Mouse (Mus musculus): ENCODE results near the gene Btg4. TPM values are rescaled to one million over a fixed set of nuclear protein-coding genes. Genes with fewer than 3 reads are reported as not detected.

Gene Btg4
- polyA plus RNA-seq, 1 experiment from 2014 or later: not detected

DNA sequence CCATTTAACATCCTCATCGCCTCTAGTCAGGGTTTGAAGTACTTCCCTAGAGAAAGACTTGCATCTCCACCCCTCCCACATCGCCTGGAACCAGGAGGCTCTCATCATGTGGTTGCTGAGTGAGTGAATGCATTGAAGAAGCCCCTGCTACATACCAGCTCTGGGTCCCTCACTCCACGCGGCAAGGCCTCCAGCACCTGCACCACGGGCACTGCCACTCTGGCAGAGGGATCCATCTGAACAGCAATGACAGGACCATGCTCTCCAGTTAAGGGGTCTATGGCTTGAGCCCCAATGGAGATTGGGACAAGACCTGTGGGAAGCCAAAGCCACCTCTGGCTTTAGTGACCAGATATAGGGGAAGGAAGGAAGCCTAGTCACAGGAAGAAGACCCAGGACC is 86.6 kb downstream of the Btg4 start:
- no peak overlapping the region for H3K27ac ChIP-seq
- H3K27me3 ChIP-seq (ENCODE audit: poor library complexity, severe bottlenecking): peaks cover 15% of the 10 kb centered on the region; the same call in 1 of the 2 replicates
- no peak overlapping the region for H3K4me3 ChIP-seq
- no peak for DNase-seq (ENCODE audit: extremely low spot score, low spot score)
- no peaks in the 10 kb centered on the region for H3K9me3 ChIP-seq
- WGBS: 90% methylated on average over 5 of the region's 5 CpGs
- H3K36me3 ChIP-seq (replicated peaks): no peaks in the 10 kb centered on the region
- peaks cover 17% of the 10 kb centered on the region for H3K4me1 ChIP-seq

DNA sequence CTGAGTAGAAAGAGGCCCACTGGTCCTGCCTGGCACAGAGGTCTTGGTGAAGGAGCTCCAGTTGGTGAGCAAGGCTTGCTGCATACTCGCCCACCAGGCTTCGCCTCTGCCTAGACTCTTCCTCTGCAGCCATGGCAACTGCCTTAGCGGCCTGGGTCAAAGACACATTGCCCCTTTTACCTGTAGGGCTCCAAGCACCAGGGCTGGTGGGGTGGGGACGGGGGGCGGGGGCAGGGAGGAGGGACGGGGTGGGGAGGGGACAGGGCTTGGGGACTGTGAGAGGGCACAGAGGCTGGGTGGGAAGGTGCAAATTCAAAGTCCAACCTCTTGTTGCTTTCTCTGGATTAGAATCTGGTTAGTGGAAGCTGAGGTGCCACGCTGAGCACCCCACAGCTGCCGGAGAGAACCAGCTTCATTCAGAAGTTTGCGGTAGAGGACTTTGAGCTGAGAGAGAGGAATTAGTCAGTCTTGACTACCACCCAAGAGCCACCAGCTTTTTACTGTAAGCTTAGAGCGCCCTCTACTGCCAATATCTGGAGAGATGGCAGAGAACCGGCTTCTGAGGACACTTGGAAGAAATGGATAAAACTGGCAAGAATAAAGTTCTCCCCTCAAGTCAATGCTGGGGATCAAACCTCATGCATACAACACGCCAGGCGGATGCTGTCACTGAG is 91.5 kb downstream of the Btg4 start:
- DNase-seq (ENCODE audit: extremely low spot score, low spot score): peak; percentile 66
- H3K27ac ChIP-seq: peak overlapping the region; percentile 35; the same call in 1 of the 2 replicates
- peaks cover 17% of the 10 kb centered on the region for H3K4me1 ChIP-seq
- H3K4me3 ChIP-seq: peak overlapping the region; percentile 27; the same call in 1 of the 2 replicates
- H3K9me3 ChIP-seq: no peaks in the 10 kb centered on the region
- H3K36me3 ChIP-seq (replicated peaks): no peaks in the 10 kb centered on the region
- H3K27me3 ChIP-seq (ENCODE audit: poor library complexity, severe bottlenecking): peaks cover 15% of the 10 kb centered on the region; the same call in 1 of the 2 replicates
- 21% methylated on average over 13 of the region's 13 CpGs for WGBS

DNA sequence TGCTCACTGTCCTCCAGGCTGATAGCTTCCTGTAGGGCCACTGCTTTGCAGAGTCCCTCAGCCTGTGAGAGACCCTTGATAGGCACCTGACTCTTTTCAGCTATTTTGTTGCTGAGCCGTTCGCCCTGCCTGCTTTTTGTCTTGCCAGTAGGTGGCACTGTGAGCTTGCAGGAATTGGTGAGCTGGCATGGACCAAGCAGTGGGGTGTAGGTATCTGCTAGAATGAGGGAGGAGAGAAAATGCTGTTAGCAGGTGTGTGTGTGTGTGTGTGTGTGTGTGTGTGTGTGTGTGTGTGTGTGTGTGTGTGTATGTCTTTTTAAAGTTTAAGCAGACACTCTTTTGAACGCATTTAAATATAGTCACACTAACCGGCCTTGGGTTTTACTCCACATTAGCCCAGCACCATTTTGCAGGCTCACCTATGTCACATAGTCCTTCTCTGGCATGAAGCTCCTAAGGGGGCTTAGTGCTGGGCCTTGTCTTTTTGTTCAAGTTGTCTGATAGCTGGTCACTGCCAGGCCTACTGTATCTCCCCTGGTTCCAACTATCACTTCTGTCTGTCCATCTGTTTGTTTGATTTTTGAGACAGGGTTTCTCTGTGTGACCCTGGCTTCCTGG is 101.2 kb downstream of the Btg4 start:
- Histone ChIP-seq H3K27me3 (ENCODE audit: poor library complexity, severe bottlenecking) (0 out of 2 replicates have a peak, but pooled peaks cover 15% of the 10 kb centered on the region), H3K27ac (no peak overlapping the region), H3K4me3 (no peak overlapping the region), H3K4me1 (peaks cover 6% of the 10 kb centered on the region), H3K36me3 (replicated peaks) (no peaks in the 10 kb centered on the region), H3K9me3 (no peaks in the 10 kb centered on the region)
- peak; percentile 79 for DNase-seq (ENCODE audit: extremely low spot score, low spot score)
- WGBS: 30% methylated on average over 4 of the region's 4 CpGs

DNA sequence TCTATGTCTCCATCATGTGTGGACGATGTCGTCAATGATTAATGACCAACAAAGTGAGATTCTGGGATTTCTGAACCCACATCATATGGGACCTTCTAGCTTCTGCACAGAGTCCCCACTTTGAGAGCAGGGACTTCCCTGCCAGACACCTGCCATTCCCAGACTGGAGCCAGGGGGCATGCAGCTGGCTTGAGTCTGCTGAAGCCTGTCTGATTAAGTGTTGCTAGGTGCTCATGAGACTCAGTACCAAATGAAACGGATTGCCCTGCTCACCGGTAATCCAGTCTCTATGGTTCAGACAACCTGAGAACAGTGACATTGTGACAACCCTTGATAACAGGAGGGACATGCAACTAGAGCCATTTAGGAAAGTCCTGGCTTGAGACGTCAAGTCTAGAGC is 103.3 kb downstream of the Btg4 start:
- DNase-seq (ENCODE audit: extremely low spot score, low spot score): no peak
- WGBS: 93% methylated on average over 5 of the region's 5 CpGs
- Histone ChIP-seq H3K9me3 (no peaks in the 10 kb centered on the region), H3K4me3 (no peak overlapping the region), H3K27ac (no peak overlapping the region), H3K27me3 (ENCODE audit: poor library complexity, severe bottlenecking) (0 out of 2 replicates have a peak, but pooled peaks cover 15% of the 10 kb centered on the region), H3K4me1 (peaks cover 14% of the 10 kb centered on the region), H3K36me3 (replicated peaks) (no peaks in the 10 kb centered on the region)

DNA sequence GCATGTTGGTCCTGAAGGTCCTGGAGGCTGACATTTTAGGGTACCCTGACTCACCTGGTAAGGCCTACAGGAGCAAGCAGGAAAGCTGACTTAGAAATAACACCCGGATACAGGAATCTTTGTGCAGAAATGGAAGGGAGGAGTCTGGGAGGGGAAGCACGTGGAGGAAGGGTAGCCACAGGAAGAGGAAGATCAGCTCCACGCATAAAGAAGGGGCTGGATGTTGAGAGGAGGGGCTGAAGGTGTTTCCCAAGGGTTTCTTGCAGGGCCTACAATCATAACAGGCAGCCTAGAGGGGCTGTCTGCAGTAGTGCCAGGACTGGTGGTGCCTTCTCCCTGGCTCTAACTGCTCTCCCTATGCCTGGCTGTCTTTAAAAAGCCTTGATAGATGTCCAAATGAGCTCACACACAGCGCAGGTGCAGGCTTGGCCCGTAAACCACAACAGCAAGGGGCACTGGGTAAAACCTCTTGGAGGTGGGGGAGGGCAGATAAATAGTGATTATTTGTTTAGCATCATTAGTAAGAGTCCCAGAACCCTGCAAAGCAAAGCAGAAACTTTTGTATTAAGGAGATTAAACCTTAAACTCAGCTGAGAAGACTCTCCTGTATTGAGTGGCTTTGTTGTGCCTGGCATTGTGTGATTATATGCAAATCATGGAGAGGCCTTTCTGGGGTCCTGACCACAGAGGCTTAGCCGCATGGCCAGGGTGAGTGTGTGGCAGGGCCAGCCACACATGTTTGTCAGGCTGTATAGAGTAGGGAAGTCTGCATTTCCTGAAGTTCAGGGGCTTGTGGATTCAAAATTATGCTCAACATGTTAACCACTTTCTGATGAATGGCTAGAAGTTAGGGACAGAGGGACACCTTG is 104.8 kb downstream of the Btg4 start, which contains the start of gene Gm32742:
Gene Gm32742, minus strand, starts transcription at position 206 of the 869 bp plus-strand sequence.
- H3K27ac ChIP-seq: no peak within 1 kb of the TSS
- H3K4me1 ChIP-seq: peaks cover 14% of the 10 kb centered on the region
- DNase-seq (ENCODE audit: extremely low spot score, low spot score): no peak
- H3K36me3 ChIP-seq (replicated peaks): no peaks in the 10 kb centered on the region
- H3K27me3 ChIP-seq (ENCODE audit: poor library complexity, severe bottlenecking): 0 out of 2 replicates have a peak, but pooled peaks cover 5% of the 10 kb centered on the region
- H3K9me3 ChIP-seq: no peaks in the 10 kb centered on the region
- WGBS: 61% methylated on average over 6 of the region's 6 CpGs
- no peak within 1 kb of the TSS for H3K4me3 ChIP-seq

DNA sequence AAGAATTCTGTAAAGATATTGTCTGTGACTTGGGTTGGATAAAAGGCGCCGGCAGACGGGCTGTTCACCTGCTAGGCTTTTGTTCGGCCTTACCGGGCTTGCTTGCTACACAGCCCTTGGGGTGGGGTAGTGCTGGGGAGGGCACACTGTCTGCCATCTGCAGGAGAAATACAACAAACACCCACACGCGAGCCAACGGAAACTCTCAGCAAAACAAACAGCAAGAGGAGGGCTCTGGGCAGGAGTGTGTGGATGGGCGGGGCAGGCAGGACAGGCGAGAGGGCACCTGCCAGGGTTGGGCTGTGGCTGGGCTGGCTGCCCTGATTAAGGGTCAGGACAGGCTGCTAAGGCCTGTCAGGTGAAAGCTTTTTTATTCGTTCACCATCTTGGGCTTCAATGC is 107.3 kb downstream of the Btg4 start:
- H3K36me3 ChIP-seq (replicated peaks): no peaks in the 10 kb centered on the region
- no peak overlapping the region for H3K27ac ChIP-seq
- no peak for DNase-seq (ENCODE audit: extremely low spot score, low spot score)
- peaks cover 14% of the 10 kb centered on the region for H3K4me1 ChIP-seq
- H3K4me3 ChIP-seq: no peak overlapping the region
- 73% methylated on average over 11 of the region's 11 CpGs for WGBS
- no peaks in the 10 kb centered on the region for H3K9me3 ChIP-seq
- no peaks in the 10 kb centered on the region for H3K27me3 ChIP-seq (ENCODE audit: poor library complexity, severe bottlenecking)

DNA sequence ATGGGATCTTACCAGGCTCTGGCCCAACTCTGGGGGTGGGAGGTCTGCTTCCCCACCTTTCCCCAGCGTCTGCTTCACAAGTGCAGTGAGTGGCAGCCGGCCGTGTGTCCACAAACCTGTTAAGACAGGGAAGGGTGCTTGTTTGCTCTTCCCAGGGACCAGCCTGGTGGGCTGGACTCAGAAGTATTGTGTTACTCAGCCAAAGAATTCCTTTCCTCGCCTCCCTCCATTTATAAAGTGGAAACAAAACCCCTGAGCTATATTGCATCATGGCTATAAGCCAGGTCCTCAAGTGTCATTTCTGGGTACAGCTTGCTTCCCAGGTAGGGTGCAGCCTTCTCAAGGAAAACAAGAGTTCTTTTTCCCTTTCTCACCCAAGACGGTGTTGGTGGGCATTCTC is 108.0 kb downstream of the Btg4 start:
- H3K27me3 ChIP-seq (ENCODE audit: poor library complexity, severe bottlenecking): no peaks in the 10 kb centered on the region
- DNase-seq (ENCODE audit: extremely low spot score, low spot score): no peak
- H3K4me1 ChIP-seq: peaks cover 14% of the 10 kb centered on the region
- H3K4me3 ChIP-seq: no peak overlapping the region
- H3K9me3 ChIP-seq: no peaks in the 10 kb centered on the region
- no peaks in the 10 kb centered on the region for H3K36me3 ChIP-seq (replicated peaks)
- no peak overlapping the region for H3K27ac ChIP-seq
- 81% methylated on average over 5 of the region's 5 CpGs for whole genome bisulfite sequencing

DNA sequence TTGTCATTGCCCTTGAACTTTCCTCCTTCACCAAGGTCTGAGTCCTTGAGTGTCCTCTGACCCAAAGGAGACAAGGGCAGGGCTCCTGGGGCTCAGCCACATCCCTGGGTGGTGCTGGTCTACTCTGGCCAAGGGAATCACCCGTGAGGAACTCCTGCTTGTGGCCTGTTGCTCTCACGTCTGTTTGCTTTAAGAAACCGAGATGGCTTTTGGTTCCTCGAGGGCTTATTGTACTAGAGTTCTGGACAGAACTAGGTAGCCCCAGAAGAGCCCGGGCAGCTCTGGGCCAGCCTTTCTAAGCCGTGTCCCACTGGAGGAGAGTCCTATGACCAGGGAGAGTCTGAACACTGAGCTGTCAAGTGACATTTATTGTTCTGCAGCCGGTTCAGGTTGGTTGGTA is 108.4 kb downstream of the Btg4 start:
- no peaks in the 10 kb centered on the region for H3K36me3 ChIP-seq (replicated peaks)
- H3K4me1 ChIP-seq: peaks cover 14% of the 10 kb centered on the region
- no peak overlapping the region for H3K4me3 ChIP-seq
- H3K9me3 ChIP-seq: no peaks in the 10 kb centered on the region
- H3K27ac ChIP-seq: no peak overlapping the region
- no peak for DNase-seq (ENCODE audit: extremely low spot score, low spot score)
- 87% methylated on average over 7 of the region's 7 CpGs for WGBS
- H3K27me3 ChIP-seq (ENCODE audit: poor library complexity, severe bottlenecking): no peaks in the 10 kb centered on the region

MicroRNAs within 50 kb of the gene (microRNA counts, 519-probe panel; counts per million panel counts)
- microRNA mmu-miR-34b-3p (341 counts per million, percentile 65 among the panel's probes with 10 or more counts), microRNA mmu-miR-34b-5p (341 counts per million, percentile 65 among the panel's probes with 10 or more counts), microRNA mmu-miR-34c (341 counts per million, percentile 65 among the panel's probes with 10 or more counts)

Small RNA genes within 50 kb of the gene (microRNA-seq; reads per million reads assigned to microRNA genes)
- 51.8 reads per million, percentile 42 among the genes with 10 or more reads in this experiment for gene Mir34b
- gene Mir34c: 1,371 reads per million, percentile 76 among the genes with 10 or more reads in this experiment

Other genes starting within 250 kb of the Btg4 start
- gene Ppp2r1b, start 215.6 kb upstream of the Btg4 start, polyA plus RNA-seq (2016; fragmentation: Nextera tagmentation; extraction: Ambion mirVana): 170 and 171 TPM in 2 replicates
- gene Sik2, start 51.8 kb upstream of the Btg4 start, polyA plus RNA-seq (2016; fragmentation: Nextera tagmentation; extraction: Ambion mirVana): 18.2 and 19.2 TPM in 2 replicates
- gene Layn, start 16.2 kb downstream of the Btg4 start, polyA plus RNA-seq (2016; fragmentation: Nextera tagmentation; extraction: Ambion mirVana): 1.4 and 2.0 TPM in 2 replicates
- gene 4833427G06Rik, start 41.2 kb downstream of the Btg4 start, polyA plus RNA-seq (2016; fragmentation: Nextera tagmentation; extraction: Ambion mirVana): not detected in 2 replicates
- not detected in 2 replicates for gene Gm32742, start 104.6 kb downstream of the Btg4 start, polyA plus RNA-seq (2016; fragmentation: Nextera tagmentation; extraction: Ambion mirVana)
- not detected in 2 replicates for gene Pou2af1, start 152.8 kb downstream of the Btg4 start, polyA plus RNA-seq (2016; fragmentation: Nextera tagmentation; extraction: Ambion mirVana)
- 1.6 and 1.8 TPM in 2 replicates for gene Colca2, start 217.7 kb downstream of the Btg4 start, polyA plus RNA-seq (2016; fragmentation: Nextera tagmentation; extraction: Ambion mirVana)

Data from forebrain, embryonic 10.5 days (tissue).